Mouse (Mus musculus): ENCODE results near the gene Gpr160. TPM values are rescaled to one million over a fixed set of nuclear protein-coding genes. Genes with fewer than 3 reads are reported as not detected.

The Gpr160 gene
- 0.08 TPM in 1 of 2 replicates, not detected in the other for polyA plus RNA-seq (2012; ENCODE audit: low replicate concordance)

GRCm38 (mm10) chr3:30855604-30856458 lies at the start of gene Gpr160:
Gene Gpr160, plus strand, starts transcription at chr3:30855950.

Other genes with a start within 250 kb of the Gpr160 start
- gene Lrriq4, start 211.4 kb upstream of the Gpr160 start, polyA plus RNA-seq (2012; ENCODE audit: low replicate concordance) = not detected in 2 replicates
- gene Lrrc34, start 208.1 kb upstream of the Gpr160 start, polyA plus RNA-seq (2012; ENCODE audit: low replicate concordance) = not detected in 2 replicates
- gene Lrrc31, start 156.1 kb upstream of the Gpr160 start, polyA plus RNA-seq (2012; ENCODE audit: low replicate concordance) = not detected in 2 replicates
- not detected in 2 replicates for gene Samd7, start 109.7 kb upstream of the Gpr160 start, polyA plus RNA-seq (2012; ENCODE audit: low replicate concordance)
- 10.2 and 10.4 TPM in 2 replicates for gene Sec62, start 63.1 kb upstream of the Gpr160 start, polyA plus RNA-seq (2012; ENCODE audit: low replicate concordance)
- gene Phc3, start 113.5 kb downstream of the Gpr160 start, polyA plus RNA-seq (2012; ENCODE audit: low replicate concordance) = 1.2 and 4.6 TPM in 2 replicates
- gene Prkci, start 139.8 kb downstream of the Gpr160 start, polyA plus RNA-seq (2012; ENCODE audit: low replicate concordance) = 1.0 and 1.3 TPM in 2 replicates
- 0.21 and 1.9 TPM in 2 replicates for gene Skil, start 239.1 kb downstream of the Gpr160 start, polyA plus RNA-seq (2012; ENCODE audit: low replicate concordance)

Measured in leukemia stem cell, adult 10-12 weeks (primary cell).